Mouse (Mus musculus): ENCODE measurements around the gene Prdm10.

DNA sequence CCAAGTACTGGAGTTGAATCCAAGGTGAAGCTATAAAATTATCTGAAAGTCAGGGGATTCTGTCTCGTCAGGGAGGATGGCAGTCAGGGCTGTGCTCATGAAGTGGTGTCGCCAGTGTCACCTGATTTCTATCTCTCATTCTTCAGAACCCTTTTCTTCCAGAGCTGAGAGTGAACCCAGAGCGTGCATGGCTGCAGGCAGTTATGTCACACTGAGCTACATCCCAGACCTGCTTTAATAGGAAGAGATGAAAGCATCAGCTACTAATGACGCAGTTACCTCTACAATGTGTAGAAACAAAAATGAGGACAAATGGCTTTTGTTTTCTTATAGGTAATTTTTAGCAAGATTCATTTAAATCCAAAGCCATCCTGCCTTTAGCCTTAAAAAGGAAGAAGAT lies 68.1 kb downstream of the Prdm10 start:
- no peak for TF ChIP-seq CTCF (IDR thresholded peaks at IDR 0.05; ENCODE audit: borderline replicate concordance, extremely low read depth, insufficient read depth, insufficient read length)
- TF ChIP-seq POLR2A (IDR thresholded peaks at IDR 0.05; ENCODE audit: borderline replicate concordance, extremely low read depth, insufficient read depth, insufficient read length, poor library complexity, severe bottlenecking), result no peak

All from brain, embryonic 14.5 days (tissue).